Comparison of ENCODE assay signal across 8 mouse cellular contexts in the genomic region with DNA sequence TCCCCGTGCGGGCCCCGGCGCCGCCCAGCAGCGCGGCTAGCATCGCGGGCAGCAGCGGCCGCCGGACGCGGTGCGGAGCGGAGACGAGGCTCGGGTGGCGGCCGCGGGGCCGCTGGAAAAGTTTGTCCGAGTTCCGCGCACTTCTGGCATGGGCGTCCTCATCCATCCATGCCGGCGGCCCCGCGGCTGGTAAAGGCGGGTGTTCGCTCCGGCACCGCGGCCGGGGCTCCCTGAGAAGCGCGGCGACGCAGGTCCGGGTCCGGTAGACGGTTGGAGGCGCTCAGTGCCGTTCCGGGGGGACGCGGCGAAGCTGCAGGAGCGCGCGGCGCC. TPM values are rescaled to one million over a fixed set of nuclear protein-coding genes. Genes with fewer than 3 reads are reported as not detected.
DNase-seq lines count a peak whose midpoint lies in the region; ATAC-seq and TF ChIP-seq lines count a peak whose summit lies in the region.

No protein-coding gene starts in this region.

- WGBS in liver, adult 2 months, result under 1% methylated on average over 53 of the region's 53 CpGs
- under 1% methylated on average over 53 of the region's 53 CpGs for WGBS in embryonic facial prominence, embryonic 13.5 days
- WGBS in intestine, embryonic 15.5 days, result under 1% methylated on average over 52 of the region's 53 CpGs
- WGBS in neural tube, embryonic 13.5 days, result 1% methylated on average over 53 of the region's 53 CpGs

- ATAC-seq in embryonic facial prominence, embryonic 13.5 days (ENCODE audit: insufficient number of reproducible peaks, insufficient read depth, low FRiP score, low TSS enrichment, low read depth), result no peak
- ATAC-seq in intestine, embryonic 15.5 days, result no peak
- ATAC-seq in neural tube, embryonic 13.5 days (ENCODE audit: low read depth), result no peak
- no peak for ATAC-seq in inflammation-experienced regulatory T-cells, adult 6 months

- H3K9ac ChIP-seq in liver, adult 2 months (ENCODE audit: low read depth, low read length), result peak overlapping the region; percentile 96
- H3K9ac ChIP-seq in embryonic facial prominence, embryonic 13.5 days, result peak overlapping the region; percentile 99
- H3K9ac ChIP-seq in intestine, embryonic 15.5 days, result peak overlapping the region; percentile 80
- peak overlapping the region; percentile 90 for H3K9ac ChIP-seq in neural tube, embryonic 13.5 days

- DNase-seq in liver, adult 2 months (ENCODE audit: extremely low read depth, low read depth, low spot score), result no peak
- no peak for DNase-seq in liver
- no peak for DNase-seq in embryo, embryonic 11 days
- DNase-seq in T-cell, adult 2 months (ENCODE audit: low spot score), result no peak

- H3K4me3 ChIP-seq in liver, adult 2 months (ENCODE audit: insufficient read depth, low read depth, low read length), result peak overlapping the region; percentile 97
- peak overlapping the region; percentile 99 for H3K4me3 ChIP-seq in embryonic facial prominence, embryonic 13.5 days
- H3K4me3 ChIP-seq in intestine, embryonic 15.5 days (replicated peaks), result peak overlapping the region; percentile 69
- H3K4me3 ChIP-seq in neural tube, embryonic 13.5 days, result peak overlapping the region; percentile 83

- no peaks in the 10 kb centered on the region; the same call in 1 of the 2 replicates for H3K79me2 ChIP-seq in liver, adult 2 months (ENCODE audit: control insufficient read depth, insufficient read depth, low read length)

- H3K9me3 ChIP-seq in embryonic facial prominence, embryonic 13.5 days, result no peaks in the 10 kb centered on the region
- no peaks in the 10 kb centered on the region for H3K9me3 ChIP-seq in intestine, embryonic 15.5 days
- H3K9me3 ChIP-seq in neural tube, embryonic 13.5 days, result no peaks in the 10 kb centered on the region

- TF ChIP-seq CTCF in liver, adult 2 months (IDR thresholded peaks at IDR 0.05; ENCODE audit: low read depth, low read length), result no peak

- H3K27me3 ChIP-seq in liver, adult 2 months (ENCODE audit: control insufficient read depth, insufficient read depth, low read length), result no peaks in the 10 kb centered on the region
- H3K27me3 ChIP-seq in embryonic facial prominence, embryonic 13.5 days, result no peaks in the 10 kb centered on the region
- H3K27me3 ChIP-seq in intestine, embryonic 15.5 days (replicated peaks), result peaks cover 5% of the 10 kb centered on the region
- peaks cover 5% of the 10 kb centered on the region; the same call in 1 of the 2 replicates for H3K27me3 ChIP-seq in neural tube, embryonic 13.5 days

- no peak for TF ChIP-seq POLR2A in liver, adult 2 months (IDR thresholded peaks at IDR 0.05; ENCODE audit: extremely low read depth, insufficient read depth, low read length)

- peak overlapping the region; percentile 95 for H3K27ac ChIP-seq in liver, adult 2 months (replicated peaks; ENCODE audit: insufficient read depth, low read depth, low read length)
- H3K27ac ChIP-seq in embryonic facial prominence, embryonic 13.5 days, result peak overlapping the region; percentile 100
- peak overlapping the region; percentile 98 for H3K27ac ChIP-seq in intestine, embryonic 15.5 days
- H3K27ac ChIP-seq in neural tube, embryonic 13.5 days (replicated peaks), result peak overlapping the region; percentile 97

- H3K4me1 ChIP-seq in liver, adult 2 months (ENCODE audit: control insufficient read depth, insufficient read depth, low read length), result peaks cover 6% of the 10 kb centered on the region
- peaks cover 31% of the 10 kb centered on the region for H3K4me1 ChIP-seq in embryonic facial prominence, embryonic 13.5 days
- H3K4me1 ChIP-seq in intestine, embryonic 15.5 days (replicated peaks), result peaks cover 15% of the 10 kb centered on the region; the same call in 1 of the 2 replicates
- peaks cover 50% of the 10 kb centered on the region for H3K4me1 ChIP-seq in neural tube, embryonic 13.5 days (replicated peaks)

- no peaks in the 10 kb centered on the region for H3K36me3 ChIP-seq in liver, adult 2 months (ENCODE audit: control insufficient read depth, insufficient read depth, low read length)
- H3K36me3 ChIP-seq in embryonic facial prominence, embryonic 13.5 days, result peaks cover 13% of the 10 kb centered on the region
- no peaks in the 10 kb centered on the region for H3K36me3 ChIP-seq in intestine, embryonic 15.5 days
- no peaks in the 10 kb centered on the region for H3K36me3 ChIP-seq in neural tube, embryonic 13.5 days

- H3K4me2 ChIP-seq in embryonic facial prominence, embryonic 13.5 days, result peak overlapping the region; percentile 63
- peak overlapping the region; percentile 96 for H3K4me2 ChIP-seq in intestine, embryonic 15.5 days (replicated peaks)
- peak overlapping the region; percentile 83 for H3K4me2 ChIP-seq in neural tube, embryonic 13.5 days

RNA-seq across cellular contexts. Expression of a gene that starts 0.4 kb away (rescaled TPM):
- total RNA-seq in liver, adult 2 months (2014; rRNA removed), result 13.9 and 23.2 TPM in 2 replicates
- polyA plus RNA-seq in liver, adult 2 months (2012; rRNA removed), result 28.2 and 44.3 TPM in 2 replicates
- 188 and 209 TPM in 2 replicates for polyA plus RNA-seq in embryonic facial prominence, embryonic 13.5 days (2015; fragmentation: Nextera tagmentation; extraction: Ambion mirVana)
- polyA plus RNA-seq in intestine, embryonic 15.5 days (2015; fragmentation: Nextera tagmentation; extraction: Ambion mirVana), result 78.0 and 93.4 TPM in 2 replicates
- 19.3 and 29.9 TPM in 2 replicates for polyA plus RNA-seq in neural tube, embryonic 13.5 days (2015; fragmentation: Nextera tagmentation; extraction: Ambion mirVana)
- polyA plus RNA-seq in inflammation-experienced regulatory T-cells, adult 6 months (2017; shearing (Covaris generic)), result not detected

Comparison
In these comparisons a context has a peak if more than half of its experiments do, and no peak if none do; other contexts are left out.
1. RNA of a gene that starts 0.4 kb away (polyA plus RNA-seq): 188 to 209 TPM in embryonic facial prominence, embryonic 13.5 days, 78.0 to 93.4 TPM in intestine, embryonic 15.5 days, 28.2 to 44.3 TPM in liver, adult 2 months and 19.3 to 29.9 TPM in neural tube, embryonic 13.5 days; not detected in inflammation-experienced regulatory T-cells, adult 6 months; every median in the first group is over 10 times any median in the second.
2. Peak in every context shown above with its lines, with median percentiles within 50 percentile points of each other: H3K27ac ChIP-seq, H3K4me3 ChIP-seq, H3K9ac ChIP-seq and H3K4me2 ChIP-seq.